9 mouse cellular contexts compared by ENCODE assay signal in the genomic region with DNA sequence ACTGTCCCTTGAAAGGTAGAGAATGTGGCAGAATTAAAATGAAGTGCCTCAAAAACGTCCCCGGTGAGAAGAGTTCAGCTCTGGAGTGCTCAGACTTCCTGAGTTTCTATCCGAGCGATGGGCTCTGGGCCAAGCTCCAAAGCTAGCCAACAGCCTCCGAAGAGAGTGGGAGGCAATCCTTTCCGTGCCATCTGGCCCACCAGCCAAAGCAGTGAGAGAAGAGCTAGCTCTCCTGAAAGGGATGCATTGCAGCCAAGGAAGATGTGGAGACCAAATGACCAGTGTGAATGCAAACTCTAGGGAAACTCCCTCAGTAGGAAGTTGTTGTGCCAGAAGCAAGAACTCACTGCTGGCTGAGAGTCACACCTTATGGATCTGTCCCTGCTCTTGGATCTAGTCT. TPM values are rescaled to one million over a fixed set of nuclear protein-coding genes. Genes with fewer than 3 reads are reported as not detected.
DNase-seq lines count a peak whose midpoint lies in the region; TF ChIP-seq lines count a peak whose summit lies in the region.
"Had no signal": no experiment of that assay in that cellular context is flagged by ENCODE, and none has a peak within 500 bp of the region (broad histone marks: within the 10 kb centered on the region; RNA-seq: fewer than 3 reads in every experiment).

No protein-coding gene starts in this region.

- no peaks in the 10 kb centered on the region for H3K27me3 ChIP-seq in thymus, adult 2 months (ENCODE audit: control insufficient read depth, insufficient read depth, low read length)
- H3K27me3 ChIP-seq: liver, embryonic 13.5 days had no signal

- H3K4me1 ChIP-seq in thymus, adult 2 months (replicated peaks; ENCODE audit: control insufficient read depth, insufficient read depth, low read length): no peaks in the 10 kb centered on the region
- H3K4me1 ChIP-seq: liver, embryonic 13.5 days had no signal

- no peak overlapping the region for H3K4me3 ChIP-seq in gastrocnemius, adult 2 months
- H3K4me3 ChIP-seq in thymus, adult 2 months (ENCODE audit: control insufficient read depth, insufficient read depth, low read length): no peak overlapping the region
- H3K4me3 ChIP-seq: liver, embryonic 13.5 days had no signal

- no peak for TF ChIP-seq POLR2A in brain, embryonic 14.5 days (IDR thresholded peaks at IDR 0.05; ENCODE audit: borderline replicate concordance, extremely low read depth, insufficient read depth, insufficient read length, poor library complexity, severe bottlenecking)
- TF ChIP-seq POLR2A in thymus, adult 2 months (IDR thresholded peaks at IDR 0.05; ENCODE audit: control insufficient read depth, extremely low read depth, insufficient read depth, low read length, poor library complexity): no peak

- WGBS in thymus, adult 2 months: 89% methylated on average over 6 of the region's 6 CpGs

- no peak overlapping the region for H3K27ac ChIP-seq in gastrocnemius, adult 2 months
- no peak overlapping the region for H3K27ac ChIP-seq in thymus, adult 2 months (ENCODE audit: control insufficient read depth, insufficient read depth, low read length)
- H3K27ac ChIP-seq: liver, embryonic 13.5 days had no signal

- no peaks in the 10 kb centered on the region for H3K36me3 ChIP-seq in thymus, adult 2 months (ENCODE audit: control insufficient read depth, insufficient read depth, low read length)
- H3K36me3 ChIP-seq: liver, embryonic 13.5 days had no signal

- peak; percentile 32 for DNase-seq in gastrocnemius, adult 2 months
- DNase-seq in gastrocnemius, adult 18-20 months (ENCODE audit: low spot score): no peak
- DNase-seq in brain, embryonic 14.5 days (ENCODE audit: low read depth): peak; percentile 71
- peak; percentile 76 to 88 for DNase-seq in frontal cortex, postnatal 36 days (ENCODE audit: low spot score in 2 of 2)
- DNase-seq in left cerebral cortex, postnatal 36 days (ENCODE audit: low spot score in 2 of 2): peak; percentile 76 to 82
- DNase-seq in thymus, adult 2 months: no peak
- DNase-seq in spleen, adult 12 weeks (ENCODE audit: low spot score): no peak
- no peak for DNase-seq in kidney, postnatal 25 days
- DNase-seq: liver, embryonic 13.5 days had no signal

- intact Hi-C loops in gastrocnemius, adult 2 months (cut with DNase I): no loop called here
- intact Hi-C loops in left cerebral cortex, postnatal 36 days (cut with DNase I): no loop called here

- no peak for TF ChIP-seq CTCF in gastrocnemius, adult 2 months (IDR thresholded peaks at IDR 0.05)
- TF ChIP-seq CTCF in brain, embryonic 14.5 days (IDR thresholded peaks at IDR 0.05; ENCODE audit: borderline replicate concordance, extremely low read depth, insufficient read depth, insufficient read length): no peak
- TF ChIP-seq CTCF in thymus, adult 2 months (IDR thresholded peaks at IDR 0.05; ENCODE audit: borderline replicate concordance, control insufficient read depth, extremely low read depth, insufficient read depth, low read length, poor library complexity): no peak

RNA-seq across cellular contexts. Expression of gene 4930453N24Rik, which starts 59.1 kb away (rescaled TPM):
- 10 to 100 TPM; 52.9 to 55.0 TPM for total RNA-seq in gastrocnemius, adult 2 months (2021)
- 10 to 100 TPM; 51.4 to 51.7 TPM for total RNA-seq in gastrocnemius, adult 18-20 months (2021)
- 13.4 and 15.1 TPM in 2 replicates for polyA plus RNA-seq in brain, embryonic 14.5 days (2012; rRNA removed)
- 10 to 100 TPM; 23.3 to 25.4 TPM for total RNA-seq in left cerebral cortex, postnatal 36 days (2021)
- polyA plus RNA-seq in thymus, adult 2 months (2012; rRNA removed): 5.5 TPM in 2 replicates

Comparison
In these comparisons a context has a peak if more than half of its experiments do, and no peak if none do; other contexts are left out.
1. DNase-seq: peak in gastrocnemius, adult 2 months (single experiment), brain, embryonic 14.5 days (single experiment), frontal cortex, postnatal 36 days (2 of 2) and left cerebral cortex, postnatal 36 days (2 of 2); none in gastrocnemius, adult 18-20 months (single experiment), thymus, adult 2 months (single experiment), spleen, adult 12 weeks (single experiment) and kidney, postnatal 25 days (0 of 2).